Mouse (Mus musculus): ENCODE data around the gene Abcb8. TPM values are rescaled to one million over a fixed set of nuclear protein-coding genes. Genes with fewer than 3 reads are reported as not detected.

Abcb8 gene
- total and polyA plus RNA-seq, 3 experiments, result 81.2 to 151 (median 89.8) TPM

GRCm38 (mm10) chr5:24385374-24385773 lies 8.1 kb upstream of the Abcb8 start:
- 88% methylated on average over 5 of the region's 5 CpGs for whole genome bisulfite sequencing
- H3K4me1 ChIP-seq (ENCODE audit: control insufficient read depth, insufficient read depth, low read length), result peaks cover 13% of the 10 kb centered on the region
- no peak overlapping the region for H3K9ac ChIP-seq (ENCODE audit: low read depth, low read length)
- no peak for DNase-seq
- intact Hi-C loops (cut with DNase I), result no loop called here
- no peaks in the 10 kb centered on the region for H3K79me2 ChIP-seq (replicated peaks; ENCODE audit: control insufficient read depth, insufficient read depth, low read length)
- H3K4me3 ChIP-seq, result no peak overlapping the region
- TF ChIP-seq CTCF (IDR thresholded peaks at IDR 0.05), result no peak
- no peak for TF ChIP-seq EP300 (IDR thresholded peaks at IDR 0.05; ENCODE audit: insufficient read depth, low read depth, low read length)
- no peak for TF ChIP-seq POLR2A (IDR thresholded peaks at IDR 0.05; ENCODE audit: insufficient read depth, low read depth, low read length)
- H3K27me3 ChIP-seq (ENCODE audit: control insufficient read depth, insufficient read depth, low read length), result no peaks in the 10 kb centered on the region
- H3K36me3 ChIP-seq (ENCODE audit: control insufficient read depth, insufficient read depth, low read length), result peaks cover 5% of the 10 kb centered on the region; the same call in 1 of the 2 replicates
- peak overlapping the region; percentile 45 for H3K27ac ChIP-seq

DNA sequence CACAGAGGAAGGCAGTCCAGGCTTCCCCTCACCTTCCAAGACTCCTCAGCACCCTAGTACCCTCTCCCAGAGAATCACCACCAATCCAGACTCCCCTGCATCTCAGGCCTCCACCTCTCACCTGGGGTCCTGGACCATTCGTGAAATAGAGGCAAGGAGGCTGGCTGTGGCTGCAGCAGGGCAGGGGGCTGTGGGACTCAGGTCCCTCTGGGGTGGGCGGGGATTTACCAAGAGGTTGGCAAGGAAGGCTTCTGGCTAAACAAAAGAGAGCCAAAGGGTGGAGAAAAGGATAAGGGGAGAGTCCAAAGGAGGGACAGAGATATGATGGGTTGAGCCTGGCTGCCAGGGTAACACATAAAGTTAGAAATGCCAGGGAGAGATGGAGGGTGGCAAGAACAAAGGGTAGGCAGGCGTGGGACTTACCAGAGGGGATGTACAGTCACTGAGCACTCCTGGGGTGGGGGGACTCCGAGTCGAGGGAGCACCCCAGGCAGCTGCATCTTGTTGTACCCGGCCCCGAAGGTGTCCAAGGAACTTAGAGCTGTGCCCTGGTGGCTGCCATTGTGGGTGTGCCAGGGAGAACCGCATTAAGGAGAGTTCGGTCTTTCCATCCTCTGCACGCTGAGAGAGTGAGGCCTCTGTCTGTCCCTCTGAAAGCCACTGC lies 7.4 kb upstream of the Abcb8 start:
- intact Hi-C loops (cut with DNase I), result no loop called here
- H3K4me3 ChIP-seq, result no peak overlapping the region
- no peak overlapping the region for H3K9ac ChIP-seq (ENCODE audit: low read depth, low read length)
- H3K36me3 ChIP-seq (ENCODE audit: control insufficient read depth, insufficient read depth, low read length), result peaks cover 5% of the 10 kb centered on the region; the same call in 1 of the 2 replicates
- H3K4me1 ChIP-seq (ENCODE audit: control insufficient read depth, insufficient read depth, low read length), result peaks cover 13% of the 10 kb centered on the region
- no peak for DNase-seq
- H3K27me3 ChIP-seq (ENCODE audit: control insufficient read depth, insufficient read depth, low read length), result no peaks in the 10 kb centered on the region
- H3K27ac ChIP-seq, result no peak overlapping the region
- no peak for TF ChIP-seq CTCF (IDR thresholded peaks at IDR 0.05)
- no peak for TF ChIP-seq EP300 (IDR thresholded peaks at IDR 0.05; ENCODE audit: insufficient read depth, low read depth, low read length)
- no peak for TF ChIP-seq POLR2A (IDR thresholded peaks at IDR 0.05; ENCODE audit: insufficient read depth, low read depth, low read length)
- no peaks in the 10 kb centered on the region for H3K79me2 ChIP-seq (replicated peaks; ENCODE audit: control insufficient read depth, insufficient read depth, low read length)
- 73% methylated on average over 10 of the region's 10 CpGs for WGBS

- no peak for TF ChIP-seq EP300 (IDR thresholded peaks at IDR 0.05; ENCODE audit: insufficient read depth, low read depth, low read length)
- no peak for TF ChIP-seq POLR2A (IDR thresholded peaks at IDR 0.05; ENCODE audit: insufficient read depth, low read depth, low read length)
- peak; percentile 45 for TF ChIP-seq CTCF (IDR thresholded peaks at IDR 0.05)
- intact Hi-C loops (cut with DNase I), result no loop called here
- WGBS, result 1% methylated on average over 70 of the region's 73 CpGs
- peaks cover 5% of the 10 kb centered on the region; the same call in 1 of the 2 replicates for H3K36me3 ChIP-seq (ENCODE audit: control insufficient read depth, insufficient read depth, low read length)
- peak; percentile 79 to 81 for DNase-seq
- H3K27ac ChIP-seq, result peak overlapping the region; percentile 54
- no peaks in the 10 kb centered on the region for H3K79me2 ChIP-seq (replicated peaks; ENCODE audit: control insufficient read depth, insufficient read depth, low read length)
- H3K9ac ChIP-seq (ENCODE audit: low read depth, low read length), result peak overlapping the region; percentile 62
- peaks cover 13% of the 10 kb centered on the region for H3K4me1 ChIP-seq (ENCODE audit: control insufficient read depth, insufficient read depth, low read length)
- H3K27me3 ChIP-seq (ENCODE audit: control insufficient read depth, insufficient read depth, low read length), result no peaks in the 10 kb centered on the region
- H3K4me3 ChIP-seq, result peak overlapping the region; percentile 58
Observed at GRCm38 (mm10) chr5:24387264-24388241, 5.9 kb upstream of the Abcb8 start.

DNA sequence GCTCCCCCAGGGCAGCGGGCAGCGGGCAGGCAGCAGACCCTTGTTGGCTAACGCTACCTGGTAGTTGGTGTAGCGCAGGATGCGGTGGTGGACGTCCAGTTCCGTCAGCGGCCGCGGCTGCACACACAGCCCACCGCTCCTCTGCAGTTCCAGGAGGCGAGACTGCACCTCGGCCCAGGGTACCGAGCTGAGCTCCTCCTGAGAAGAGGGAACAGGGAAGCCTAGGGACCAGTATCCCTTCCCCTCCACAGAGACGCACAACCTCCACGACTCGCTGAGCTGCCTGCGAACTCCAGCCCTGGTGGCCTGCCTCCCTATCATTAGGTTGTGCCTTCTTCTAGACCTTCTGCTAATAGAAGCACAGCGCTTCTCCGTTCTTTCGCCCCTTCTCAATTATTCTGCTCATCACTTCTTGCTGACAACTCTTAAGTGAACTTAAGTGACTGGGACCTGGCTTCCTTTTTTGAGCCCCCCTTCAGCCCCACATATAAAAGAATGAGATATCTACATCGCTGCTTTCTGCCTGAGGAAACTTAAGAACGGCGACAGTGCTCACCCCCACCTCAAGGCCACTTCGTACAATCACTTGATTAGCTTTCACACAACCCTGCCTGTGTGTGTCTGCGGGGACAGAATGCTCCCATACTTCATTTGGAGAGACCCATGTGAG lies 5.1 kb upstream of the Abcb8 start:
- TF ChIP-seq EP300 (IDR thresholded peaks at IDR 0.05; ENCODE audit: insufficient read depth, low read depth, low read length), result no peak
- no peak for TF ChIP-seq POLR2A (IDR thresholded peaks at IDR 0.05; ENCODE audit: insufficient read depth, low read depth, low read length)
- no peak for TF ChIP-seq CTCF (IDR thresholded peaks at IDR 0.05)
- peak overlapping the region; percentile 58 for H3K4me3 ChIP-seq

DNA sequence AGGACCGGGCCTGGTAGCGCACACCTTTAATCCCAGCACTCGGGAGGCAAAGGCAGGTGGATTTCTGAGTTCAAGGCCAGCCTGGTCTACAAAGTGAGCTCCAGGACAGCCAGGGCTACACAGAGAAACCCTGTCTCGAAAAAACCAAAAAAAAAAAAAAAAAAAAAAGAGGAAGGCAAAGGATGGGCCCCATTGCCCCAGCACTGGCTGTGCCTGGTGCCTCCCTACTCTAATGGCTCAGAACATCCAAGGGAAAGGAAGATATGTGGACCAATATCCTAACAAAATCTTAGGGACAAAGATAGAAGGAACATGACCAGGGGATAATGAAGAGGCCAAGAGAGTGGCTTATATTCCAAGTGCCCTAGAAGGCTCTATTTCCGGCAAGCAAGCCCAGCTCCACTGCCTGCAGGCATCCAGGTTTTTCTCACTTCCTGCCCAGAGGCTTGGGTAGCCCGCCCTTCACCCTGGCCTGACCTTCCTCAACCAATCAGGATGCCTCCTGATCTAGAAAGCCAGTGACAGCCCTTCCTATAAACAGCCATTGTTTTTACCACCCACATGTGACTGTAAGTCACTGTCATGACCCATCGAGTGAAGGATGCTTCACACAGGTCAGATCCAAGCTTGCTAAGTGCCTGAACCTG lies 4.3 kb upstream of the Abcb8 start:
- no peak for DNase-seq
- intact Hi-C loops (cut with DNase I), result no loop called here

More for the DNA sequence above, 5.1 kb upstream of the Abcb8 start:
- no peaks in the 10 kb centered on the region for H3K27me3 ChIP-seq (ENCODE audit: control insufficient read depth, insufficient read depth, low read length)
- H3K4me1 ChIP-seq (ENCODE audit: control insufficient read depth, insufficient read depth, low read length), result peaks cover 13% of the 10 kb centered on the region
- H3K36me3 ChIP-seq (ENCODE audit: control insufficient read depth, insufficient read depth, low read length), result peaks cover 5% of the 10 kb centered on the region; the same call in 1 of the 2 replicates
- peak overlapping the region; percentile 62 for H3K9ac ChIP-seq (ENCODE audit: low read depth, low read length)
- WGBS, result 38% methylated on average over 26 of the region's 26 CpGs
- H3K79me2 ChIP-seq (replicated peaks; ENCODE audit: control insufficient read depth, insufficient read depth, low read length), result no peaks in the 10 kb centered on the region
- DNase-seq, result no peak
- intact Hi-C loops (cut with DNase I), result no loop called here
- peak overlapping the region; percentile 54 for H3K27ac ChIP-seq

More for the DNA sequence above, 4.3 kb upstream of the Abcb8 start:
- 58% methylated on average over 7 of the region's 7 CpGs for WGBS
- H3K4me3 ChIP-seq, result no peak overlapping the region
- no peak overlapping the region for H3K9ac ChIP-seq (ENCODE audit: low read depth, low read length)
- no peaks in the 10 kb centered on the region for H3K79me2 ChIP-seq (replicated peaks; ENCODE audit: control insufficient read depth, insufficient read depth, low read length)
- H3K4me1 ChIP-seq (ENCODE audit: control insufficient read depth, insufficient read depth, low read length), result peaks cover 8% of the 10 kb centered on the region
- H3K36me3 ChIP-seq (ENCODE audit: control insufficient read depth, insufficient read depth, low read length), result peaks cover under 1% of the 10 kb centered on the region; the same call in 1 of the 2 replicates
- H3K27ac ChIP-seq, result no peak overlapping the region; the same call in 1 of the 2 replicates
- TF ChIP-seq POLR2A (IDR thresholded peaks at IDR 0.05; ENCODE audit: insufficient read depth, low read depth, low read length), result 0 out of 2 replicates have a peak, but pooled peaks have one; percentile 13
- TF ChIP-seq CTCF (IDR thresholded peaks at IDR 0.05), result no peak
- H3K27me3 ChIP-seq (ENCODE audit: control insufficient read depth, insufficient read depth, low read length), result no peaks in the 10 kb centered on the region

Measured in heart, adult 2 months (tissue).